Mouse (Mus musculus) adrenal gland, postnatal 36 days (tissue): ENCODE measurements around the gene Lrg1. TPM values are rescaled to one million over a fixed set of nuclear protein-coding genes. Genes with fewer than 3 reads are reported as not detected.

Experiments used
- DNase-seq, 2 experiments: peaks; one replicate each; pipeline ENCODE4 v3.0.0; 2021; ENCODE audit warnings: mixed read lengths in 1 of 2
- total RNA-seq, 2 experiments: library from RNA; stranded (reverse); gene quantifications; 2 replicates each; pipeline ENCODE4 v1.2.3; 2021

The Lrg1 gene
- total RNA-seq, 2 experiments from 2014 or later = 15.5 to 31.3 TPM

DNA sequence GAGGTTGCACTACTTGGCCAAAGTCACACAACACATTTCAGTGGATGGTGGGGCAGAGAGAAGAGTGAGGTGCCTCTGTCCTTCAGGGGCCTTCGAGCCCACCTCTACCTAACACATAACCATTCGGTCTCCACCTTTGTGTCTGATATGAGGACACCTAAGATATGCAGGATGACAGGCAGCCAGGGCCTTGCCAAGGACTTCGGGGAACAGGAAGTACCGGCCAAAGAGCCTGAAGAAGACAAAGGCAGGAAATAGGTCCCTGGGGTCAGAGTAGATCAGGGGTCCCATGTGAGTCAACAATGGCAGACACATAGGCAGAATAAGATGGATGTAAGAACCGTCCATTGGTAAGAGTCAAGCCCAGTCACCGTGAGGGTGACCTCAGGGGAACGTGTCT lies 14.8 kb upstream of the Lrg1 start:
- DNase-seq = no peak

GRCm38 (mm10) chr17:56134463-56134971 lies 12.7 kb upstream of the Lrg1 start:
- peak; percentile 78 to 88 for DNase-seq

GRCm38 (mm10) chr17:56133457-56134363 lies 11.9 kb upstream of the Lrg1 start:
- DNase-seq = peak; percentile 68 to 76

- peak; percentile 62 to 73 for DNase-seq
Observed at GRCm38 (mm10) chr17:56132661-56133060, 10.9 kb upstream of the Lrg1 start.

- peak; percentile 79 to 85 for DNase-seq
Observed at GRCm38 (mm10) chr17:56131814-56132213, 10.0 kb upstream of the Lrg1 start.

GRCm38 (mm10) chr17:56131136-56131535 lies 9.3 kb upstream of the Lrg1 start:
- no peak for DNase-seq

DNA sequence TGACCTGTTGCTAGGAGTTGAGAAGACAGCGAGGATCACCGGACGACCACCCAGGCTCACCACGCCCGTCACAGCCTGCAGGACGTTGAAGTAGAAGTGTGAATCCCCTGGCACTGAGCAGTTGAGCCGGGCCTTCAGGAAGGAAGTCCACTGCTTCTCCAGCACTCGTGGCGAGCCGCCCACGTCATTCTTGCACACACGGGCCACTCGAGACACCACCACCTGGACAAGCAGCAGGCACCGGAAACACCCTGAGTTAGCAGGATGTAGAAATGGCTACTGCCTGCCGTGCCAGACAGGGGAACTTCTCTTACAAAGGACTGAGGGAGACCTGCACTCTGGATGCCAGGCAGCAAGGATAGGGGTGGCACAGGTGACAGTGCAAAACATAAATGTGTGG lies 6.4 kb upstream of the Lrg1 start:
- no peak for DNase-seq

DNA sequence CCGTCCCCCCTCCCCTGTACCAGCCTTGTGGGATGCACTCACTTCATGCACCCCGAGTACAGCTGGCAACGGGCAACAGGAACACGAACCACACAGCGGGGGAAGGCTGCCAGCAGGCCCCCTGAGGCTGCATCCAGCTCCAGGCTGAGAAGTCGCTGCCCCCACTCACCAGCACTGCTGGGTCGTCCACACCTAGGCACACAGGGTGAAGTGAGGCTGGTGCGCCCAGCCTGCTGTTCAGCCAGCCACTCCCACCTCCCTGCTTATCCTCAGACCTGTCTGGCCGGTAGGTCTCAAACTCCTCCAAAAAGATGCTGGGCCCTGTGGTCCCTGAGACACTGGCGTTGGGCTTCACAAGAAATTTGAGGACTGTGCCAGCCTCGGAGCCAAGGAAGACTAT lies 4.4 kb upstream of the Lrg1 start:
- no peak for DNase-seq

DNA sequence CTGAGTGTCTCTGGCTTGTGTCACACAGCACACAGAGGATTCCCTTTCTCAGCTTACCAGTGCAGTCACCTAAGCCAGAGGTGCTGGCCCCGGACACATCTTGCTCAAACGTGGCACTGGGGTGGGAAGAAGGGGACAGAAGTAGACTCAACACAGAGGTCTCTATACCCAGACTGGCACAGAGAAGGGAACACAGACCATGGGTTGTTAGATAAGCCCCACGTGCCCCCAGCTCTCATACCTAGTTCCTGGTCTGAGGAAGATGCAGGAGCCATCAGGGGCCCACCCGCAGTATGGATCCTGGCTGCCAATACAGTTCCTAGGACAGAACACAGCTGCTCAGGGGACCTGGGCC lies 3.5 kb upstream of the Lrg1 start:
- DNase-seq = no peak

- DNase-seq = peak; percentile 71 to 85
Observed at GRCm38 (mm10) chr17:56124377-56125275, 2.8 kb upstream of the Lrg1 start.

DNA sequence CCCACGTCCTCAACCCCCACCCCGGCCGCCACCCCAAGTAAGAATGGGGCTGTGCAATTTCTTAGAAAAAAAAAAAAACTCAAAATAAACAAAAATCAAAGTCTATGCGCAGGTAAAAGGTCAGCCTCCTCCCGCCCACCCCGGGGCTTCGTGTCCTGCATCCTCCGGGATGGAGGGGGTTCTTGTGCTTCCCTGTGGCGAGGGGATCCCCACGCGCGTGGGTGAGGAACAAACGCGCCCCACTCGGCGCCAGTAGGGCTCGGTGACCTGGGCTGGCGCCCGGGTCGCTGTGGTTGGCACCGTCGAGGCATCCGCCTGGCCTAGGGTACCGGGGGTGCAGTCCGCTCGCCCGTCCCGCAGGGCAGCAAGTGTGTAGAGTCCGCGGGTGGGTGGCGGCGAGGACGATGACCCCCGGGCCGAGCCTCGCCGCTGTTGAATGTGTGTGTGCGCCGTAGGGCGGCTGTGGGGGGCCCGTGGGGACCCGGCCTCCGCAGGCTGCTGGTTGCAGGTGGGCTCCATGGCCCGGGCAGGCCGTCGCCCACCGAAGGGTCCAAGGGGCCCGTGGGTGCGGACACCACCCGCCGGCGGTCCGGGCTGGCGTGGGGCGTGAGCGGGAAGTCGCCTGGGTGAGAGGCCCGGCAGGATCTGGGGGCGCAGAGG lies 2.0 kb upstream of the Lrg1 start:
- DNase-seq = no peak

- DNase-seq = no peak
Observed at GRCm38 (mm10) chr17:56123161-56123560, 1.4 kb upstream of the Lrg1 start.

- peak; percentile 85 to 86 for DNase-seq
Observed at GRCm38 (mm10) chr17:56119981-56120880, 1.6 kb downstream of the Lrg1 start.

DNA sequence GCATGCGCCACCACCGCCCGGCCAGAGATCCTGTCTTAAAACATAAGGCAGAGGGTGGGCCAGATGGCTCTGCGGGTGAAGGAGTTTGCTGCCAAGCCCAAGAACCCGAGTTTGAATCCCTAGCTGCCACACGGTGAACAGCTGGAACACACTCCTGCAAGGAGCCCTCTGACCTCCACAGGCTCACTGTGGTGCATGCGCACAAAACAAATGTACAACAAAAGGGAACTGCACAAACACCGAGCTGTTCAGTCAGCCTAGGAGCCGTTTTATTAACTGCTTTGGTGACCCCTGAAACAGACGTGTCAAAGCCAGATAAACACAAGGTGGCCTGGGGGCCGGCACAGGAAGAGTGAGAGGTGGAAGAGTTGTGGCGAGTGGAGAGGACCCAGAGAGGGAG lies 2.4 kb downstream of the Lrg1 start:
- no peak for DNase-seq

- DNase-seq = peak; percentile 91 to 94
Observed at GRCm38 (mm10) chr17:56117251-56117710, 4.5 kb downstream of the Lrg1 start, which contains the start of gene Plin5. Gene Plin5 (minus strand): TSS chr17:56117596.

DNA sequence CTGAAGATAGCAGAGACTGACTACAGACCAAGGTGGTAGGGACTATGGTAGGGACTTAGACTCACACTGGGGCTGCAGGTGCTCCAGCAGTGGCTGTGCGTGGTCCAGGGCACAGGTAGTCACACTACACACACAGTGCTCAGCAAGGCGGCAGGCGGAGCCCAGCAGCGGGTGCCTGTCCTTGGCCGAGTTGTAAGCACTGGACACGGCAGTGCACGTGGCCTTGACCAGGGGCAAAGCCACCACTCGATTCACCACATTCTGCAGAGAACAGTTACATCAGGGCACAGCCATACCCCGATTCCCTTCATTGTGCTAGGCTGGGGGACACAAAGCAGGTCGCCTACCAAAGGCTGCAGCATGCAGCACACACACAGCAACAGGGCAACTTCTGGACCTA lies 5.6 kb downstream of the Lrg1 start:
- DNase-seq = peak; percentile 81 to 83

- no peak for DNase-seq
Observed at GRCm38 (mm10) chr17:56112743-56113142, 9.1 kb downstream of the Lrg1 start.

- DNase-seq = peak in 1 of 2 experiments; percentile 82
Observed at GRCm38 (mm10) chr17:56111864-56112263, 9.9 kb downstream of the Lrg1 start.

GRCm38 (mm10) chr17:56111021-56111420 lies 10.8 kb downstream of the Lrg1 start:
- DNase-seq = peak in 1 of 2 experiments; percentile 51

DNA sequence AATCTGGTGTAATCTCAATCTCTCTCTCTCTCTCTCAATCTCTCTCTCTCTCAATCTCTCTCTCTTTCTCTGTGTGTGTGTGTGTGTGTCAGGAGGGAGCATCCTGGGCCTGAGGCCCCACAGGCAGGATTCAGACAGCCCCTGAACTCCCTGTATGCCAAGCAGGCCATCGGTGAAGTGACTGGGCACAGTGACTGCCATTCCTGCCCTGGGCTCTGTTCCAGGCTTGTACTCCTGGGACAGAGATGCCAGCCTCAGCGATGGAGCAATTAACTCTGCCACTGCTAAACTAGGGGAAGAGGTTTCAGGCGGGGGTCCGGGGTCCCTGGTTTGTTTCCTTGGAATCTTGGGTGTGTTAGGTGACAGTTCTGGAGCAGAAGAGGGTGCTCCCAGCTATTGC lies 11.2 kb downstream of the Lrg1 start:
- peak in 1 of 2 experiments; percentile 68 for DNase-seq
